Mouse (Mus musculus): ENCODE measurements at regions not wholly inside any gene's neighbourhood (a gene's known extent, or its start where the extent isn't known, plus 50 kb on each side); places are given as distances from the start of the nearest gene placed in this dataset.

DNA sequence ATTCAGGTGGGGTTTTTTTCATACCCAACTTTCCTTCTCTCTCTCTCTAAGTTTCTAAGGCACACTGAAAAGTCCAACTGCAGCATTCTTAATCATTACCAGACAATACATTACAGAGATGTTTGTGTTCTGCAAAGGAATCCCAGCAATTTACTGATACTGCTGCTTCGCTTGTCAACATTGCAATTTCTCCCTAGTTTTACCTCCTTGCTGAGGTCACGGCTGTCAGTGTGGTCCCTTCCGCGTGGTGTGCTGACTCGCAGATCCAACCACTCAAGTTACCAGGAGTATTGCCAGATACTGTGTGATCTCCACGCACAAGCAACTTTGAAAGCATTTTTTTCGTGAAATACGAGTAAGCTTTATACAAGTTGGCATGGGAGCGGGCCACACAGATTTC lies 144.9 kb upstream of the Dab2 start:
- H3K4me3 ChIP-seq (ENCODE audit: low read depth, low read length), result no peak overlapping the region
- no peak for ATAC-seq
- H3K27ac ChIP-seq (ENCODE audit: low read length), result no peak overlapping the region
- no peaks in the 10 kb centered on the region for H3K9me3 ChIP-seq (replicated peaks; ENCODE audit: control insufficient read depth, low read length, poor library complexity, severe bottlenecking)
- H3K9ac ChIP-seq (ENCODE audit: low read depth, low read length), result no peak overlapping the region
- H3K27me3 ChIP-seq (ENCODE audit: control insufficient read depth, insufficient read depth, low read depth, low read length), result no peaks in the 10 kb centered on the region
- no peaks in the 10 kb centered on the region for H3K4me1 ChIP-seq (ENCODE audit: control insufficient read depth, insufficient read depth, low read length)
- no peaks in the 10 kb centered on the region for H3K36me3 ChIP-seq (ENCODE audit: control insufficient read depth, insufficient read depth, low read length)
- H3K4me2 ChIP-seq (ENCODE audit: low read length), result no peak overlapping the region
- 81% methylated on average over 9 of the region's 9 CpGs for WGBS

- WGBS, result 68% methylated on average over 1 of the region's 1 CpGs
- Histone ChIP-seq H3K4me1 (ENCODE audit: control insufficient read depth, insufficient read depth, low read length) (no peaks in the 10 kb centered on the region), H3K4me3 (ENCODE audit: low read depth, low read length) (no peak overlapping the region), H3K9ac (ENCODE audit: low read depth, low read length) (no peak overlapping the region), H3K36me3 (ENCODE audit: control insufficient read depth, insufficient read depth, low read length) (no peaks in the 10 kb centered on the region), H3K27ac (ENCODE audit: low read length) (no peak overlapping the region), H3K4me2 (ENCODE audit: low read length) (no peak overlapping the region), H3K27me3 (ENCODE audit: control insufficient read depth, insufficient read depth, low read depth, low read length) (no peaks in the 10 kb centered on the region), H3K9me3 (replicated peaks; ENCODE audit: control insufficient read depth, low read length, poor library complexity, severe bottlenecking) (no peaks in the 10 kb centered on the region)
- no peak for ATAC-seq
Measured at GRCm38 (mm10) chr15:6180261-6180660, 119.3 kb upstream of the Dab2 start.

DNA sequence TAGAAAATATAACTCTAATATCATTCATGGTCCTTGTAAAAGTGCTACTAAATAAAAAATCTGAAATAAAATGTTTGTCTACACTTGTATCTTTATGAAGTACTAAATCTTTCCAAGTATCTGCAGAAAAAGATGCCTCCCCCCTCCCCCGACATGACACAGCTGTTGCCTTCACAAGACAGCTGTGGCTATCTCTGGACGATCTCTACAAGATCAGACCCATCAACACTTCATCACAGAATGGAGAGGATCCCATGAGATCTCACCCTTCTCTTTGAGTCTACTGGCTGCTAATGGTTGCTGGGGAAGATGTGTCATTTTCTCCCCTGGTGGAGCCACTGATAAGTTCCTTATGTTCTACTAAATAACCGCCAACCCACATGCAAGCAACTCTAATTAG lies 116.0 kb upstream of the Dab2 start:
- Histone ChIP-seq H3K9me3 (replicated peaks; ENCODE audit: control insufficient read depth, low read length, poor library complexity, severe bottlenecking) (no peaks in the 10 kb centered on the region), H3K4me2 (ENCODE audit: low read length) (no peak overlapping the region), H3K27ac (ENCODE audit: low read length) (no peak overlapping the region), H3K36me3 (ENCODE audit: control insufficient read depth, insufficient read depth, low read length) (no peaks in the 10 kb centered on the region), H3K27me3 (ENCODE audit: control insufficient read depth, insufficient read depth, low read depth, low read length) (no peaks in the 10 kb centered on the region), H3K4me3 (ENCODE audit: low read depth, low read length) (no peak overlapping the region), H3K9ac (ENCODE audit: low read depth, low read length) (no peak overlapping the region), H3K4me1 (ENCODE audit: control insufficient read depth, insufficient read depth, low read length) (no peaks in the 10 kb centered on the region)
- no peak for ATAC-seq
- 95% methylated on average over 3 of the region's 3 CpGs for WGBS

DNA sequence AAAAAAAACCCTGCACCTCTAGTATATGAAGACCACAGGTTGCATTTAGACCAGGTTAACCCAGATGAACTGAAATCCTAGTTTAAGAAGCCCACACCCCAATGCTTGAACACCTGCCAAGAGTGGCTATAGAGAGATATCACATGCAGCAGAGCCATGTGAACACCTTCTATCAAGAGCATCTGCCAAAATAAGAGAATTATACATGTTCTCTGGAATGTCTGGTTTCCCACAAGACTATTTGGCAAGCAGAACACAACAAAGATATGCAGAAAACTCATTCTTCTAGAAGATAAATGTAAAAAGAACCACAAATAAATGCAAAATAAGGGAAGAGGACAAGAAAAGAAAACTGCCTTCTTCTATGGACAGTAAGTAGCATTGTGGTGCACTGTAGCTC lies 107.7 kb upstream of the Dab2 start:
- H3K4me3 ChIP-seq (ENCODE audit: low read depth, low read length), result no peak overlapping the region
- H3K9me3 ChIP-seq (replicated peaks; ENCODE audit: control insufficient read depth, low read length, poor library complexity, severe bottlenecking), result no peaks in the 10 kb centered on the region

DNA sequence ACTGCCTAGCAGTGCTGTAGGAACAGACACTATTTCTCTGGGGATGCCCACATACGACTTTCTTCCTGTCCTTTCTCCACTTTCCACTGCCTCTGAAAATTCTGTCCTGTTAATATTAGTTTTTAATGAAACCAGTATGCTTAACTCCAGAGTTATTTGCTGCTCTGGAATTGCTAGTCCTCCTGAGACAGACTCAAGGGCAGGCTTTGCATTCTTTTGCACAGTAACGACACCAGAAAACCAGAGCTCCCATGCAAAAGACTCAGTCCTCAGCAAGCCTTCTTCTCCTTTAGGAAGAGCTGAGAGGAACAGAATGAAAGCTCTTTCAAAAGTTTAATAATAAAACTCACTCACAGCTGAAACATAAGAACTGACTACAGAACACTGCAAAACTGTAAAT lies 92.3 kb upstream of the Dab2 start:
- Histone ChIP-seq H3K27me3 (ENCODE audit: control insufficient read depth, insufficient read depth, low read depth, low read length) (no peaks in the 10 kb centered on the region), H3K27ac (ENCODE audit: low read length) (no peak overlapping the region), H3K36me3 (ENCODE audit: control insufficient read depth, insufficient read depth, low read length) (no peaks in the 10 kb centered on the region), H3K4me2 (ENCODE audit: low read length) (no peak overlapping the region), H3K4me3 (ENCODE audit: low read depth, low read length) (no peak overlapping the region), H3K4me1 (ENCODE audit: control insufficient read depth, insufficient read depth, low read length) (no peaks in the 10 kb centered on the region), H3K9ac (ENCODE audit: low read depth, low read length) (no peak overlapping the region), H3K9me3 (replicated peaks; ENCODE audit: control insufficient read depth, low read length, poor library complexity, severe bottlenecking) (no peaks in the 10 kb centered on the region)
- no peak for ATAC-seq
- 74% methylated on average over 2 of the region's 2 CpGs for WGBS

More for the DNA sequence above, 107.7 kb upstream of the Dab2 start:
- Histone ChIP-seq H3K27me3 (ENCODE audit: control insufficient read depth, insufficient read depth, low read depth, low read length) (no peaks in the 10 kb centered on the region), H3K9ac (ENCODE audit: low read depth, low read length) (no peak overlapping the region), H3K36me3 (ENCODE audit: control insufficient read depth, insufficient read depth, low read length) (no peaks in the 10 kb centered on the region), H3K27ac (ENCODE audit: low read length) (no peak overlapping the region), H3K4me1 (ENCODE audit: control insufficient read depth, insufficient read depth, low read length) (no peaks in the 10 kb centered on the region), H3K4me2 (ENCODE audit: low read length) (no peak overlapping the region)
- no peak for ATAC-seq

GRCm38 (mm10) chr15:6209301-6209700 lies 90.3 kb upstream of the Dab2 start:
- Histone ChIP-seq H3K4me1 (ENCODE audit: control insufficient read depth, insufficient read depth, low read length) (no peaks in the 10 kb centered on the region), H3K9me3 (replicated peaks; ENCODE audit: control insufficient read depth, low read length, poor library complexity, severe bottlenecking) (no peaks in the 10 kb centered on the region), H3K27ac (ENCODE audit: low read length) (no peak overlapping the region), H3K4me3 (ENCODE audit: low read depth, low read length) (no peak overlapping the region), H3K36me3 (ENCODE audit: control insufficient read depth, insufficient read depth, low read length) (no peaks in the 10 kb centered on the region), H3K27me3 (ENCODE audit: control insufficient read depth, insufficient read depth, low read depth, low read length) (no peaks in the 10 kb centered on the region), H3K4me2 (ENCODE audit: low read length) (no peak overlapping the region), H3K9ac (ENCODE audit: low read depth, low read length) (no peak overlapping the region)
- ATAC-seq, result peak; percentile 89
- WGBS, result 13% methylated on average over 2 of the region's 2 CpGs

GRCm38 (mm10) chr15:6218087-6218486 lies 81.5 kb upstream of the Dab2 start:
- H3K4me2 ChIP-seq (ENCODE audit: low read length), result no peak overlapping the region
- H3K27ac ChIP-seq (ENCODE audit: low read length), result no peak overlapping the region
- 68% methylated on average over 3 of the region's 3 CpGs for WGBS
- ATAC-seq, result no peak
- H3K36me3 ChIP-seq (ENCODE audit: control insufficient read depth, insufficient read depth, low read length), result no peaks in the 10 kb centered on the region
- H3K9ac ChIP-seq (ENCODE audit: low read depth, low read length), result no peak overlapping the region
- no peaks in the 10 kb centered on the region for H3K4me1 ChIP-seq (ENCODE audit: control insufficient read depth, insufficient read depth, low read length)
- H3K27me3 ChIP-seq (ENCODE audit: control insufficient read depth, insufficient read depth, low read depth, low read length), result no peaks in the 10 kb centered on the region
- no peaks in the 10 kb centered on the region for H3K9me3 ChIP-seq (replicated peaks; ENCODE audit: control insufficient read depth, low read length, poor library complexity, severe bottlenecking)
- H3K4me3 ChIP-seq (ENCODE audit: low read depth, low read length), result no peak overlapping the region

DNA sequence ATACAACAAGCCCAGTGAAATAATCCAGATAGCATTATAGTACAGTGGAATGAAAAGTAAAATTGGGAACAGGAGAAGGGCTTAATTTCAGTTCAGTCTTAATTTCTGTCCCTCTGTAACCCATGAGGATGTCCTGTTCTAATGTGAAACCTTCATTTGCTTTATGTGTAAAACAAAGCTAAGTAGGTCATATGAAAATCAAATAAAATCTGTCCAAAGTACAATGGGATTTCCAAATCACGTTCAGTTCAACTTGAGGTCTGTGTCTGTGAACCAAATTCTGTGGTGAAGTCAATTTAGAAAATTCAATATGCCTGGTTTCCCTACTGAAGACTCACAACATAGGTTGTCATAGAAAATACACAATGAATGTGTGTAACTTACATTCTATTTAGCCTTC lies 74.4 kb upstream of the Dab2 start:
- no peaks in the 10 kb centered on the region for H3K27me3 ChIP-seq (ENCODE audit: control insufficient read depth, insufficient read depth, low read depth, low read length)
- no peak overlapping the region for H3K27ac ChIP-seq (ENCODE audit: low read length)
- no peak overlapping the region for H3K9ac ChIP-seq (ENCODE audit: low read depth, low read length)
- H3K9me3 ChIP-seq (replicated peaks; ENCODE audit: control insufficient read depth, low read length, poor library complexity, severe bottlenecking), result no peaks in the 10 kb centered on the region
- H3K4me1 ChIP-seq (ENCODE audit: control insufficient read depth, insufficient read depth, low read length), result no peaks in the 10 kb centered on the region
- H3K4me2 ChIP-seq (ENCODE audit: low read length), result no peak overlapping the region
- no peak for ATAC-seq
- WGBS, result 84% methylated on average over 1 of the region's 1 CpGs
- H3K4me3 ChIP-seq (ENCODE audit: low read depth, low read length), result no peak overlapping the region
- H3K36me3 ChIP-seq (ENCODE audit: control insufficient read depth, insufficient read depth, low read length), result no peaks in the 10 kb centered on the region

- no peaks in the 10 kb centered on the region for H3K36me3 ChIP-seq (ENCODE audit: control insufficient read depth, insufficient read depth, low read length)
- no peak overlapping the region for H3K27ac ChIP-seq (ENCODE audit: low read length)
- H3K9ac ChIP-seq (ENCODE audit: low read depth, low read length), result no peak overlapping the region
- WGBS, result 87% methylated on average over 7 of the region's 7 CpGs
- no peak overlapping the region for H3K4me3 ChIP-seq (ENCODE audit: low read depth, low read length)
- no peak overlapping the region for H3K4me2 ChIP-seq (ENCODE audit: low read length)
- no peaks in the 10 kb centered on the region for H3K4me1 ChIP-seq (ENCODE audit: control insufficient read depth, insufficient read depth, low read length)
- H3K27me3 ChIP-seq (ENCODE audit: control insufficient read depth, insufficient read depth, low read depth, low read length), result no peaks in the 10 kb centered on the region
- no peak for ATAC-seq
- no peaks in the 10 kb centered on the region for H3K9me3 ChIP-seq (replicated peaks; ENCODE audit: control insufficient read depth, low read length, poor library complexity, severe bottlenecking)
Measured at GRCm38 (mm10) chr15:6230618-6231017, 69.0 kb upstream of the Dab2 start.

Data from midbrain, embryonic 16.5 days (tissue).